Mouse (Mus musculus) hindbrain, embryonic 10.5 days (tissue): ENCODE measurements around the gene Llgl2. TPM values are rescaled to one million over a fixed set of nuclear protein-coding genes. Genes with fewer than 3 reads are reported as not detected.
"Not testable (repeated sequence)": the region's sequence is repeated elsewhere in the genome, so short reads cannot be mapped to it uniquely, and the experiment has no call there.

Experiments used
- DNase-seq: peaks from one replicate; pipeline ENCODE4 v3.0.0-alpha.2; 2017; ENCODE audit warnings: low spot score
- H3K27ac ChIP-seq: fragments of 300-500 bp; sonication (generic); 2 replicates; pipeline ENCODE4 v1.5.1; 2016; ENCODE audit warnings: mild to moderate bottlenecking, moderate library complexity
- H3K27me3 ChIP-seq: fragments of 300-500 bp; sonication (generic); 2 replicates; pipeline ENCODE4 v1.6.1; 2016; ENCODE audit warnings: mild to moderate bottlenecking; ENCODE audit not compliant: poor library complexity, insufficient read depth, severe bottlenecking
- H3K36me3 ChIP-seq: fragments of 300-500 bp; sonication (generic); 2 replicates; pipeline ENCODE4 v1.6.1; 2016; ENCODE audit warnings: mild to moderate bottlenecking, moderate library complexity
- H3K4me1 ChIP-seq: fragments of 300-500 bp; sonication (generic); replicated peaks from 2 replicates; pipeline ENCODE4 v1.6.1; 2016; ENCODE audit warnings: mild to moderate bottlenecking
- H3K4me3 ChIP-seq: fragments of 300-500 bp; sonication (generic); 2 replicates; pipeline ENCODE4 v1.5.1; 2016; ENCODE audit warnings: mild to moderate bottlenecking, moderate library complexity
- H3K9me3 ChIP-seq: fragments of 300-500 bp; sonication (generic); 2 replicates; pipeline ENCODE4 v1.6.1; 2016; ENCODE audit warnings: mild to moderate bottlenecking, moderate library complexity
- WGBS: fragments of 180-500 bp; shearing (Covaris S2); methylation state at CpG from one replicate; pipeline ENCODE4 v1.1.7; 2016; 5-methylcytosine and 5-hydroxymethylcytosine counted together
- polyA plus RNA-seq: library from polyadenylated mRNA; unstranded; fragments of >200 nt; fragmentation: Nextera tagmentation; extraction: Ambion mirVana; gene quantifications from 2 replicates; pipeline ENCODE4 v1.2.1, GENCODE M21; 2016

Llgl2 gene
- polyA plus RNA-seq, 1 experiment from 2014 or later: 10.4 TPM

DNA sequence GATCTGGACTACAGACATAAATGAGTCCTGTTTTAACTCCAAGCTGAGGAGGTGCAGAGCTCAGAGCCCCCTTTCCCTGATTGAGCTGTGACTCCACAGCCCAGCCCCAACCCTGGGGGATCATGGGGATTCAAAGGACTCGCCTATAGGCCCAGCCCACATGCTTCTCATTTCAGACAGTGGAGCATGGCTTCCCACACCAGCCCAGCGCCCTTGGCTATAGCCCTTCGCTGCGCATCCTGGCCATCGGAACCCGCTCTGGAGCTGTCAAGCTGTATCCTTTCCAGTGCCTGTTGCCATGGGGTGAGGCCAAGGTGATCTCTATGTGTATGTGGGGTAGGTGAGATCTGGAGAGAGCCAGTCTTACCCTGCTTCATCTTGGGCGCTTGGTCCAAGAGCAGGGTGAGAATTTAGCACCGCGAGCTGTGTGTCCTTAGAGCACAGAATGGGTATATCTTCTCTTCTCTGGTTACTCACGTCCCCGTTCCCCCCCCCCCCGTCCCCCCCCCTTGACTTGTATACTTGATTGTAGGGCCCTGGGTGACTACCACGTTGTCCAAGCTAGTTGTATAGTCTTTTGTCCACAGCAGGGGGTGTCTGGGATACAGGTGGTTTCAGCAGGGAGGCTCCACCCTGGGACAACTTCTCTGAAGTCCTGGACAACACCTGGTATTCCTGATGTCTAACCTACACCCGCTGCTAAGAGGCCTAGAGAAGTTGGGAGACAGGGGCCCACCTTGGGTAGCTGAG lies 19.5 kb downstream of the Llgl2 start:
- Histone ChIP-seq H3K4me3 (no peak overlapping the region), H3K4me1 (peaks cover 50% of the 10 kb centered on the region), H3K36me3 (peaks cover 23% of the 10 kb centered on the region), H3K27me3 (peaks cover 8% of the 10 kb centered on the region), H3K27ac (peak overlapping the region; percentile 79; the same call in 1 of the 2 replicates), H3K9me3 (peaks cover 5% of the 10 kb centered on the region; the same call in 1 of the 2 replicates)
- DNase-seq: no peak
- WGBS: 80% methylated on average over 12 of the region's 14 CpGs

DNA sequence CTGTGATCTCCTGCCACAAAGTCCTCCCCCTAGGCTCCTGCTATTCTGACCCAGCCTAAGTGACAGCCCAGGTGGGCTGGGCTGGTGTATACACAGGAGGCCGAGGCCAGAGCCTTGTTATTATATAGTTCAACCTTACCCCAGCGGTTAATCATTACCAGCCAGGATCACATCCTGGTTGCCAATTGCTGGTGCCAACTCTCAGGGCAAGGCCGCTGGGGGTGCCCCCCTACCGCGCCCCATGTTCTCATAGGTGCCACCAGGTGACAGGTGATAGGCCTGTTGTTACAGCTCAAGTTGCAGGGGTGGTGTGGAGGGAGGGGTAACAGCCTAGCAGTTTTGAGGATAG lies 20.0 kb downstream of the Llgl2 start:
- Histone ChIP-seq H3K4me3 (no peak overlapping the region), H3K36me3 (peaks cover 23% of the 10 kb centered on the region), H3K27me3 (peaks cover 7% of the 10 kb centered on the region; the same call in 1 of the 2 replicates), H3K9me3 (peaks cover 5% of the 10 kb centered on the region; the same call in 1 of the 2 replicates), H3K4me1 (peaks cover 48% of the 10 kb centered on the region), H3K27ac (peak overlapping the region; percentile 62; the same call in 1 of the 2 replicates)
- no peak for DNase-seq
- WGBS: 82% methylated on average over 5 of the region's 5 CpGs

DNA sequence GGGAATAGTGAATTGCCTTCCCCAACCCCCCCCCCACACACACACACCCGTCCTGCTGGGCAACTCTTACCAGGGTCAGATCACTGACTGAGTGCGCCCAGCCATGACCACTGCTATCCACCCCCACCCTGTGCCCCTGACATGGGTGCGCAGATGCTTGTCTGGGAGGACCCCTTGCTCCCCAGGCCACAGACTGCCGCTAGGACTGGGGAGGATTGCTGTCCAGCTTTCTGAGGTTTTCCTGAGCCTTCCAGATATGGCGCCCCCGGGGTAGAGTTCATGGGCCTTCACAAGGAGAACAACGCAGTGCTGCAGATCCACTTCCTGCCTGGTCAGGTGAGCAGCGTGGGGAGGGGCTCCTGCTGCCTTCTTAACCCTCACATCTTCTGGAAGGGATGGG lies 20.4 kb downstream of the Llgl2 start:
- 78% methylated on average over 8 of the region's 8 CpGs for WGBS
- peak overlapping the region; percentile 62; the same call in 1 of the 2 replicates for H3K27ac ChIP-seq
- H3K4me1 ChIP-seq: peaks cover 48% of the 10 kb centered on the region

DNA sequence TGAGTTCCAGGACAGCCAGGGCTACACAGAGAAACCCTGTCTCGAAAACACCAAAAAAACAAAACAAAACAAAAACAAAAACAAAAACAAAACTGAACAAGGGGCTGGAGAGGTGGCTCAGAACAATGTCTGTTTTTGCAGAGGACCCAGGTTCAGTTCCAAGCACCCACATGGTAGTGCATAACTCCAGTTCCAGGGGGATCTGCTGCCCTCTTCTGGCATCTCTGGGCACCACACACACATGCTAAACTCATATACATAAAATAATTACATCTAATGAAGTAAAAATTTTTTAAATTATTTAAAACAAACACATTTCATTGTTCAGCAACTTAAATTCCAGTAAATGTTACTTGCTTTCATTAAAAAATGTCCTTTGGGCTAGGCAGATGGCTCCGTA lies 22.0 kb downstream of the Llgl2 start:
- 99% methylated on average over 2 of the region's 2 CpGs for whole genome bisulfite sequencing
- H3K27ac ChIP-seq: no peak overlapping the region

More for the DNA sequence above, 20.4 kb downstream of the Llgl2 start:
- Histone ChIP-seq H3K4me3 (no peak overlapping the region), H3K27me3 (0 out of 2 replicates have a peak, but pooled peaks cover 3% of the 10 kb centered on the region), H3K36me3 (peaks cover 23% of the 10 kb centered on the region), H3K9me3 (peaks cover 5% of the 10 kb centered on the region; the same call in 1 of the 2 replicates)
- no peak for DNase-seq

DNA sequence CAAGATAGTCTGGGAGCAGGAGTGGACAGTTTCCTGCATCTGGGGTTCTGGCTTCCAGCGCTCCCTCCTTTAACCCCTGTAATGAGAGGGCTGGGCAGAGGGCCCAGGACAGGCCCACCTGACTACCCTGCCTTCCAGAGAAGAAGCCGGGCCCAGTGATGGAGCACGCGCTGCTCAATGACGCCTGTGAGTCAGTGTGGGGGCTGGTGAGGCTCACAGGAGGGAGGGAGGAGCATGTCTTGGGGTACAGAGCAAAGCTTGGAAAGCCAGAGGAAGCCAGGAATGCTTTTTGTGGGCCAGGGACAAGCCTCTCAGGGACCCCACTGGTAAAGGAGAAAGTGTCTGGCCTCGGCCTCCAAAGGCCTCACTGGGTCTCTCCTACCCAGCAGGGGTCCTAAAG lies 30.8 kb downstream of the Llgl2 start:
- no peak overlapping the region for H3K27ac ChIP-seq
- WGBS: 77% methylated on average over 6 of the region's 6 CpGs
- no peak overlapping the region for H3K4me3 ChIP-seq
- no peak for DNase-seq
- H3K27me3 ChIP-seq: peaks cover 43% of the 10 kb centered on the region
- peaks cover 28% of the 10 kb centered on the region; the same call in 1 of the 2 replicates for H3K36me3 ChIP-seq
- no peaks in the 10 kb centered on the region for H3K9me3 ChIP-seq
- H3K4me1 ChIP-seq: peaks cover 21% of the 10 kb centered on the region

More for the DNA sequence above, 22.0 kb downstream of the Llgl2 start:
- H3K9me3 ChIP-seq: peaks cover 5% of the 10 kb centered on the region; the same call in 1 of the 2 replicates
- peaks cover 32% of the 10 kb centered on the region for H3K36me3 ChIP-seq
- DNase-seq: no peak
- H3K4me1 ChIP-seq: peaks cover 38% of the 10 kb centered on the region
- H3K4me3 ChIP-seq: no peak overlapping the region
- H3K27me3 ChIP-seq: no peaks in the 10 kb centered on the region

DNA sequence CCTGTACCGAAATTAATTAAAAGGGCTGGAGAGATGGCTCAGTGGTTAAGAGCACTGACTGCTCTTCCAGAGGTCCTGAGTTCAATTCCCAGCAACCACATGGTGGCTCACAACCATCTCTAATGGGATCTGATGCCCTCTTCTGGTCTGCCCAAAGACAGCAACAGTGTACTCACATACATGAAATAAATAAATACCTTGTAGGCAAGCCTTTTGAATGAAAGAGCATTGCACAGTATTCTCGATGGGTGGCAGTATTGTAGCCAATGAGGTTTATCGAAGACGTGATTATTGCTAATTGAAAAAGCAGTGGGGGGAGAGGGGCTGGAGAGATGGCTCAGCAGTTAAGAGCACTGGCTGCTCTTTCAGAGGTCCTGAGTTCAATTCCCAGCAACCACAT lies 33.3 kb downstream of the Llgl2 start:
- Histone ChIP-seq H3K27me3 (peaks cover 68% of the 10 kb centered on the region), H3K4me1 (peaks cover 26% of the 10 kb centered on the region), H3K36me3 (peaks cover 13% of the 10 kb centered on the region; the same call in 1 of the 2 replicates)
- not testable (repeated sequence) for H3K27ac ChIP-seq, H3K9me3 ChIP-seq, DNase-seq, H3K4me3 ChIP-seq
- WGBS: 92% methylated on average over 4 of the region's 4 CpGs

DNA sequence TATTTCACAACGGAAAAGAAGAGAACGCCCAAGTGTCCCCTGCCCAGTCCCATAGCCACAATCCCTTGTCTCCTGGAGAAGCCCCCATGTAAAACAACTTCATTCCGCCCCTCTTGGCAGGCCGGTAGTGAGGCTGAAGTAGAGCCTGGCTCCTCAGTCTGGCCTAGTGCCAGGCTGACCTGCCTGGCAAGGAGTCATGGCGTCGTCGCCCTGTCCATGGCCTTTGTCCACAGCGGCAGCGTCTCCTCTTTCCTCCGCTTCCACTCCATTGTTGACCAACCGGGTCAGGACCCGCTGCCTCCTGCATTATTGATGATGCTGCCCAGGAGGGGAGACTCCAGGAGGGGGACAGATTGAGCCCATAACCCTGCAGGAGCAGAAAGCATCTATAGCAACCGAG lies 34.1 kb downstream of the Llgl2 start:
- no peak for DNase-seq

DNA sequence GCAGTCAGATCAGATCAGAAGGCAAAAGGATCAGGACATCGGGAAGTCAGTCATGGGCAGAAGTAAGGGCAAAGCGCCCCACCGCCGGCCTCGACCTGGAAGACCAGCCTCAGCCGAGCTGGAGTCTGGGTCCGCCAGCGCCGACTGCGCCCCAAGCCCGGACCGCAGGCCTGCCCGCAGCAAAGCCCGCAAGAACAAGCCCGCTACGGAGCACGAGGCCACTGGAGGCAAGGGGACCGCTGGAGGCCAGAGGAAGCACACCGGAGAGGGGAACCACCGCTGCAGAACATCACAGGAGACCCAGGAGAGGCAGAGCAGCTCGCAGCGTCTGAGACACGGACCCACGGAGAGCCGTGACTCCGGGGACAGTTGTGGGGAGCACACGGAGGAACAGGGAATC lies 34.5 kb downstream of the Llgl2 start, which contains the start of gene Myo15b:
TSS of gene Myo15b (plus strand) at position 53 of the 400 bp plus-strand sequence.
- WGBS: 9% methylated on average over 27 of the region's 27 CpGs
- Histone ChIP-seq H3K27me3 (peaks cover 73% of the 10 kb centered on the region), H3K4me1 (peaks cover 26% of the 10 kb centered on the region), H3K9me3 (no peaks in the 10 kb centered on the region), H3K27ac (peak within 1 kb of the TSS; percentile 60), H3K36me3 (0 out of 2 replicates have a peak, but pooled peaks cover 6% of the 10 kb centered on the region), H3K4me3 (peak within 1 kb of the TSS; percentile 50)
- DNase-seq: peak; percentile 51

More for the DNA sequence above, 34.1 kb downstream of the Llgl2 start:
- H3K9me3 ChIP-seq: no peaks in the 10 kb centered on the region
- H3K4me3 ChIP-seq: peak overlapping the region; percentile 50
- 41% methylated on average over 13 of the region's 13 CpGs for WGBS
- 0 out of 2 replicates have a peak, but pooled peaks cover 10% of the 10 kb centered on the region for H3K36me3 ChIP-seq
- H3K27me3 ChIP-seq: peaks cover 73% of the 10 kb centered on the region
- peak overlapping the region; percentile 57; the same call in 1 of the 2 replicates for H3K27ac ChIP-seq
- H3K4me1 ChIP-seq: peaks cover 26% of the 10 kb centered on the region

DNA sequence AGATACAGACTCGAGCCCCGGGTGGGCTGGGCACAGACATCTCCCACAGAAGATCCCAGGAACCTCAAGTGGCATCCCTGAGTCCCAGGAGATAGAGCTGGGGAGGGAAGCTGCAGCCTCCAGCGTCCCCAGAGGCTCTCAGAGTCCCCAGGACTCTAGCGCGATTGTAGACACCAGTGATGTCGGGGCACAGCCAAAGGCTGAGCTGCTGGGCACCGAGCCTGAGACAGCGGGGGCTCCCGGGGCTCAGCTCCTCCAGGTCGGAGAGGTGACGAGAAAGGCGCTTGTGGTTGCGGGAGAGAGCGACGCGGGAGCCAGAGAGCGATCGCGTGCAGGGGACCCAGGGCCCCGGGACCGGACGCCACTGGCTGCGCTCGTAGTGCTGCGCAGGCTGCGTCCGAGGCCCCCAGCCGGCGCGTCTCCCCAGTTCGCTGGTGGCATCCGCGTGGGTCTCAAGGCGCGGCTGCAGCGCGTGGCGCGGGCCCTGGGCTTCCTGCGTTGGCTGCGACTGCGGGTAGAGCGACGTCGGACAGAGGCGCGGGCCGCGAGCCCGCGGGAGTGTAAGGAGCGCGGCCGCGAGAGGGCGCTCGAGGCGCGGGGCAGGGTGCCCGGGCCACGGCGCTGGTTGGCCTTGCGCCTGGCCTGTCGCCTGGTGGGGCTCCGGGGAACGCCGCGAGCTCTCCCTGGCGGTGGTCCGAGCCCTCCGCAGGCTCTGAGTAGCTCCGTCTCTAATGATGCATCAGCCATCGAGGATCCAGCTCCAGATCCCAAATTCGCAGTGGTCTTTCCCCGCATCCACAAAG lies 35.5 kb downstream of the Llgl2 start:
- H3K27me3 ChIP-seq: peaks cover 73% of the 10 kb centered on the region
- no peaks in the 10 kb centered on the region for H3K9me3 ChIP-seq
- WGBS: 2% methylated on average over 75 of the region's 75 CpGs
- no peaks in the 10 kb centered on the region for H3K36me3 ChIP-seq
- peaks cover 26% of the 10 kb centered on the region for H3K4me1 ChIP-seq
- peak overlapping the region; percentile 50 for H3K4me3 ChIP-seq
- peak overlapping the region; percentile 60 for H3K27ac ChIP-seq
- DNase-seq: peak; percentile 87

DNA sequence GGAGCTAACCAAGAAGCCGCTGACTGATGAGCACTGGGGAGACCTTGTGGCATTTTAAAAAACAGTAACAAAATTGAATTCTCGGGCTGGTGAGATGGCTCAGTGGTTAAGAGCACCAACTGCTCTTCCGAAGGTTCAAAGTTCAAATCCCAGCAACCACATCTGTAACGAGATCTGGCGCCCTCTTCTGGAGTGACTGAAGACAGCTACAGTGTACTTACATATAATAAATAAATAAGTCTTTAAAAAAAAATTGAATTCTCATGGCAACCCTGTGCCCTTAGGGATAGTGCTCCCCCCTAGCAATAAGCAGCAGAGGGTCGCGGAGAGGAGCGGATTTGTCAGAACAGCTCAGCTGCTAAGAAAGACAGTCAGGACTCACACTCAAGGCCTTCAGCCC lies 40.0 kb downstream of the Llgl2 start:
- H3K36me3 ChIP-seq: no peaks in the 10 kb centered on the region
- no peaks in the 10 kb centered on the region for H3K9me3 ChIP-seq
- 88% methylated on average over 8 of the region's 8 CpGs for WGBS
- H3K27me3 ChIP-seq: peaks cover 42% of the 10 kb centered on the region
- peaks cover 26% of the 10 kb centered on the region for H3K4me1 ChIP-seq
- DNase-seq: no peak
- H3K27ac ChIP-seq: no peak overlapping the region
- H3K4me3 ChIP-seq: no peak overlapping the region

DNA sequence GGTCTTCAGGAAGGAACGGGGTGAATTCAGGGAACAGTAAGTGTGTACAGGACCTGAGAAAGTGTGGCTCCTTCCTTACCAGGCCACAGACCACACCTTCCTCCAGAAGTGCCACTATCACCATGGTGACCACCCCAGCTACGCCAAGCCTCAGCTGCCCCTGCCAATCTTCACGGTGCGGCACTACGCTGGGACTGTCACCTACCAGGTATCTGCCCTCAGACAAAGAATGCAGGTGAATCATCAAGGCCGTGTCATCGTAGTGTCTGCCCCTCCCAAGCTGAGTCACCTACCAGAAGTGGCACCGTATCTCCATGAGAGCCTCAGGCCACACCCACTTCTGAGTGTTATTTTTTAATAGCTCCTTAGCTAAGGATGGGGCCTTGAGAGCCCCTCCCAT lies 45.5 kb downstream of the Llgl2 start:
- Histone ChIP-seq H3K4me1 (peaks cover 16% of the 10 kb centered on the region), H3K9me3 (no peaks in the 10 kb centered on the region), H3K36me3 (no peaks in the 10 kb centered on the region), H3K27ac (no peak overlapping the region), H3K4me3 (no peak overlapping the region), H3K27me3 (peaks cover 5% of the 10 kb centered on the region; the same call in 1 of the 2 replicates)
- no peak for DNase-seq
- WGBS: 89% methylated on average over 8 of the region's 8 CpGs

DNA sequence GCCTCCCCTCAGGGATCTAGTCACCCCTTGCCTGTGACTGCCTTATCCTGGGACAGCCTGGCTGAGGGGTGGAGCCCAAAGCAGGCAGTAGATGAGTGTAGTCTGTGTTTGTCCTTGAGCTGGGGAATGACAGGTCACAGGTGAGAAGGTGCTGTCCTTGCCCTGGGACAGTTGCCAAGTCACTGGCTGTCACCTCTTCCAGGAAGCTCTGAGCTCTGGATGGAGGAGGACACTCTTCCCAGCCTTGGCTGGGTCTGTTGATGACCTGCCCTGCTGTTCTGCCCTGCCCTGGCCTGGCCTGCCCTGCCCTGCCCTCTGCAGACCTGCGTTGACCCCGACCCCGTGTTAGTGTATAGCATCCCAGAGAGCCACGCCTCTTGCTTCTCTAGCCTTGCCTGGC lies 48.6 kb downstream of the Llgl2 start:
- H3K36me3 ChIP-seq: no peaks in the 10 kb centered on the region
- H3K27me3 ChIP-seq: no peaks in the 10 kb centered on the region
- no peaks in the 10 kb centered on the region for H3K9me3 ChIP-seq
- no peak for DNase-seq
- H3K4me1 ChIP-seq: peaks cover 9% of the 10 kb centered on the region
- no peak overlapping the region for H3K27ac ChIP-seq
- no peak overlapping the region for H3K4me3 ChIP-seq
- WGBS: 65% methylated on average over 4 of the region's 4 CpGs
